ENCODE assay signal across 21 mouse cellular contexts in the genomic region with DNA sequence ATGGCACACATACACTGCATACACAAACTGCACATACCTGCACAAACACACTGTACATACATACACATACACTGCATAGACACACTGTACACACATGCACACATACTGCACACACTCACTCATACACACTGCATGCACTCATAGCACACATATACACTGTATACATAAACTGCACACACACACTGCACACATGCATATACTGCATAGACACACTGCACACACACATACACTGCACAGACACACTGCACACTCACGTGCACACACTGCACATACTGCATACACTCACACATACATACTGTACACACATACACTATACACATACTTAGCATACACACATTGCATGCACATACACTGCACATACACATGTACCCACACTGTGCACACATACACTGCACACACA. TPM values are rescaled to one million over a fixed set of nuclear protein-coding genes. Genes with fewer than 3 reads are reported as not detected.
DNase-seq lines count a peak whose midpoint lies in the region; ATAC-seq lines count a peak whose summit lies in the region.
"Had no signal": no experiment of that assay in that cellular context is flagged by ENCODE, and none has a peak within 500 bp of the region (broad histone marks: within the 10 kb centered on the region; RNA-seq: fewer than 3 reads in every experiment).

No protein-coding gene starts in this region.

- no peak overlapping the region for H3K9ac ChIP-seq in heart, embryonic 14.5 days (ENCODE audit: low read length)
- H3K9ac ChIP-seq in lung, embryonic 15.5 days: no peak overlapping the region
- H3K9ac ChIP-seq in neural tube, embryonic 14.5 days (replicated peaks; ENCODE audit: low read depth, low read length): no peak overlapping the region
- H3K9ac ChIP-seq in neural tube, embryonic 15.5 days (replicated peaks): no peak overlapping the region
- H3K9ac ChIP-seq: hindbrain, embryonic 15.5 days; limb, embryonic 12.5 days; liver, embryonic 12.5 days; stomach, embryonic 15.5 days had no signal

- H3K27me3 ChIP-seq in heart, embryonic 14.5 days (ENCODE audit: control insufficient read depth, insufficient read depth, low read length): no peaks in the 10 kb centered on the region
- H3K27me3 ChIP-seq in lung, embryonic 15.5 days: no peaks in the 10 kb centered on the region
- no peaks in the 10 kb centered on the region for H3K27me3 ChIP-seq in neural tube, embryonic 14.5 days (ENCODE audit: control insufficient read depth, insufficient read depth, low read length)
- H3K27me3 ChIP-seq in neural tube, embryonic 15.5 days (replicated peaks): no peaks in the 10 kb centered on the region
- H3K27me3 ChIP-seq: CH12.LX; hindbrain, embryonic 15.5 days; limb, embryonic 12.5 days; liver, embryonic 12.5 days; stomach, embryonic 15.5 days had no signal

- H3K4me3 ChIP-seq in heart, embryonic 14.5 days (ENCODE audit: control insufficient read depth in 1 of 2, insufficient read depth in 1 of 2, low read depth in 1 of 2, low read length in 2 of 2): no peak overlapping the region
- H3K4me3 ChIP-seq in lung, embryonic 15.5 days: no peak overlapping the region
- H3K4me3 ChIP-seq in neural tube, embryonic 14.5 days (ENCODE audit: low read depth, low read length): no peak overlapping the region
- H3K4me3 ChIP-seq in neural tube, embryonic 15.5 days (replicated peaks): no peak overlapping the region
- H3K4me3 ChIP-seq: gastrocnemius, adult 2 months; hindbrain, embryonic 15.5 days; limb, embryonic 12.5 days; liver, embryonic 12.5 days; stomach, embryonic 15.5 days had no signal

- 97% methylated on average over 1 of the region's 1 CpGs for WGBS in heart, embryonic 14.5 days
- 95% methylated on average over 1 of the region's 1 CpGs for WGBS in lung, embryonic 15.5 days
- WGBS in neural tube, embryonic 14.5 days: 95% methylated on average over 1 of the region's 1 CpGs
- WGBS in neural tube, embryonic 15.5 days: 100% methylated on average over 1 of the region's 1 CpGs

- H3K27ac ChIP-seq in heart, embryonic 14.5 days (replicated peaks in 1 of 2; ENCODE audit: control insufficient read depth in 1 of 2, insufficient read depth in 1 of 2, low read depth in 2 of 2, low read length in 2 of 2): no peak overlapping the region
- no peak overlapping the region for H3K27ac ChIP-seq in lung, embryonic 15.5 days
- no peak overlapping the region for H3K27ac ChIP-seq in neural tube, embryonic 14.5 days (ENCODE audit: low read depth, low read length)
- no peak overlapping the region for H3K27ac ChIP-seq in neural tube, embryonic 15.5 days (replicated peaks)
- H3K27ac ChIP-seq: gastrocnemius, adult 2 months; hindbrain, embryonic 15.5 days; limb, embryonic 12.5 days; liver, embryonic 12.5 days; stomach, embryonic 15.5 days had no signal

- ATAC-seq in heart, embryonic 14.5 days (ENCODE audit: insufficient number of reproducible peaks, insufficient read depth, low FRiP score, low read depth): peak; percentile 39; the same call in 1 of the 2 replicates
- ATAC-seq in lung, embryonic 15.5 days (ENCODE audit: borderline replicate concordance, extremely low read depth, low FRiP score, low TSS enrichment): peak; percentile 8; the same call in 1 of the 2 replicates
- ATAC-seq in neural tube, embryonic 14.5 days (ENCODE audit: low read depth): peak; percentile 24; the same call in 1 of the 2 replicates
- no peak for ATAC-seq in neural tube, embryonic 15.5 days (ENCODE audit: low FRiP score)
- ATAC-seq: intestine, embryonic 16.5 days; liver, embryonic 12.5 days had no signal

- no peaks in the 10 kb centered on the region; the same call in 1 of the 2 replicates for H3K36me3 ChIP-seq in heart, embryonic 14.5 days (ENCODE audit: control insufficient read depth, insufficient read depth, low read length)
- peaks cover 3% of the 10 kb centered on the region; the same call in 1 of the 2 replicates for H3K36me3 ChIP-seq in lung, embryonic 15.5 days
- H3K36me3 ChIP-seq in neural tube, embryonic 14.5 days (ENCODE audit: control insufficient read depth, insufficient read depth, low read length): no peaks in the 10 kb centered on the region
- H3K36me3 ChIP-seq in neural tube, embryonic 15.5 days: peaks cover 21% of the 10 kb centered on the region

- H3K4me1 ChIP-seq in heart, embryonic 14.5 days (ENCODE audit: control insufficient read depth in 2 of 2, insufficient read depth in 2 of 2, low read length in 2 of 2): no peaks in the 10 kb centered on the region
- no peaks in the 10 kb centered on the region for H3K4me1 ChIP-seq in lung, embryonic 15.5 days
- H3K4me1 ChIP-seq in neural tube, embryonic 14.5 days (ENCODE audit: control insufficient read depth, insufficient read depth, low read length): no peaks in the 10 kb centered on the region
- H3K4me1 ChIP-seq in neural tube, embryonic 15.5 days: no peaks in the 10 kb centered on the region
- H3K4me1 ChIP-seq: hindbrain, embryonic 15.5 days; limb, embryonic 12.5 days; liver, embryonic 12.5 days; stomach, embryonic 15.5 days had no signal

- peaks cover 7% of the 10 kb centered on the region for H3K9me3 ChIP-seq in heart, embryonic 14.5 days (ENCODE audit: control insufficient read depth, low read length)
- H3K9me3 ChIP-seq in lung, embryonic 15.5 days: no peaks in the 10 kb centered on the region; the same call in 1 of the 2 replicates
- no peaks in the 10 kb centered on the region for H3K9me3 ChIP-seq in neural tube, embryonic 14.5 days (ENCODE audit: control insufficient read depth, low read length)
- no peaks in the 10 kb centered on the region for H3K9me3 ChIP-seq in neural tube, embryonic 15.5 days (replicated peaks)
- H3K9me3 ChIP-seq: hindbrain, embryonic 15.5 days; stomach, embryonic 15.5 days had no signal

- H3K4me2 ChIP-seq in heart, embryonic 14.5 days (ENCODE audit: low read length): no peak overlapping the region
- no peak overlapping the region for H3K4me2 ChIP-seq in lung, embryonic 15.5 days
- no peak overlapping the region for H3K4me2 ChIP-seq in neural tube, embryonic 14.5 days (ENCODE audit: low read depth, low read length)
- no peak overlapping the region for H3K4me2 ChIP-seq in neural tube, embryonic 15.5 days
- H3K4me2 ChIP-seq: hindbrain, embryonic 15.5 days; limb, embryonic 12.5 days; liver, embryonic 12.5 days; stomach, embryonic 15.5 days had no signal

- DNase-seq in heart, postnatal 4 days: no peak
- DNase-seq in lung, postnatal 4 days: no peak
- DNase-seq in adrenal gland, postnatal 36 days: no peak
- DNase-seq: adrenal gland, adult 2 months; B cell, adult 2 months; cerebellum, adult 11-12 months; cerebellum, postnatal 10 days; gastrocnemius, adult 2 months; kidney, postnatal 36 days; lung, adult 2 months; thymus, postnatal 25 days had no signal

RNA-seq across cellular contexts. Expression of a gene that starts 59.2 kb away (rescaled TPM):
- 9.7 and 10.8 TPM in 2 replicates for polyA plus RNA-seq in heart, embryonic 14.5 days (2014; fragmentation: Nextera tagmentation; extraction: Ambion mirVana)
- total RNA-seq in heart, postnatal 4 days (2021): 10 to 100 TPM; 13.0 to 14.0 TPM
- polyA plus RNA-seq in lung, embryonic 15.5 days (2015; fragmentation: Nextera tagmentation; extraction: Ambion mirVana): 15.7 and 16.2 TPM in 2 replicates
- 20.1 and 22.2 TPM in 2 replicates for polyA plus RNA-seq in neural tube, embryonic 14.5 days (2014; fragmentation: Nextera tagmentation; extraction: Ambion mirVana)
- polyA plus RNA-seq in neural tube, embryonic 15.5 days (2015; fragmentation: Nextera tagmentation; extraction: Ambion mirVana): 13.9 and 14.6 TPM in 2 replicates
- 10 to 100 TPM; 27.3 to 28.9 TPM for total RNA-seq in adrenal gland, postnatal 36 days (2021)
